Mouse (Mus musculus): ENCODE measurements at regions not wholly inside any gene's neighbourhood (a gene's known extent, or its start where the extent isn't known, plus 50 kb on each side); places are given as distances from the start of the nearest gene placed in this dataset. TPM values are rescaled to one million over a fixed set of nuclear protein-coding genes. Genes with fewer than 3 reads are reported as not detected.

Small RNA genes lying in the stretch of these regions (microRNA-seq; reads per million reads assigned to microRNA genes)
- gene Gm27878, result not detected
